Mouse (Mus musculus) naive thymus-derived CD4-positive, alpha-beta T cell, adult 2 months (primary cell): ENCODE data around the gene Srsf5.

Experiments
- DNase-seq: peaks from one replicate; pipeline ENCODE4 v3.0.0-alpha.2; 2011; ENCODE audit warnings: low read depth

Gene Srsf5

GRCm38 (mm10) chr12:80997652-80998051, 52.3 kb downstream of the Srsf5 start:
- DNase-seq, result no peak

- no peak for DNase-seq
Observed at GRCm38 (mm10) chr12:80998528-80999221, 53.4 kb downstream of the Srsf5 start.
